Mouse (Mus musculus) bone marrow macrophage, adult 2 months (primary cell): Measurements from ENCODE around the gene Perm1.

Experiments
- CTCF ChIP-seq: IDR thresholded peaks from 2 replicates; pipeline ENCODE4 v1.5.1; 2012; ENCODE audit warnings: low read depth, mild to moderate bottlenecking, low read length, moderate library complexity
- POLR2A ChIP-seq: IDR thresholded peaks from 2 replicates; pipeline ENCODE4 v1.6.1; 2012; ENCODE audit warnings: mild to moderate bottlenecking, low read depth, low read length, borderline replicate concordance

DNA sequence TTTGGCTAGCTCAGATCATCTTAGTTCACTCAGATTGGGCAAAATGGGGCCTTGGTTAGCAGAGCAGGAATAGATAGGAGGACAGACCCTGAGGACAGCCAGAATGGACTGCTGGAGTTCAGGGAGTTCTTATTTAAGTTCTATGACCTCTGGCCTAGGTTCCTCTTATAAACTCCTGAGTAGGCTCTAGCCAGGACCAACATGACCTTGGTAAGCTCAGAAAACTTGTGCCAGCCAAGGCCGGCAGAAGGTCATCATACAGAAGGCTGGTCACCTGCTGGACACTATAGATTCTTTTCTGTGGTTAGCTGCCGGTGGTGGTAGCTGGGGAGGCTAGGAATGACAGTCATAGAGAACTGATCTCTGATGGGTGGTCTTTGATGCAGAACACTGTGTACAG is 528 bp downstream of the Perm1 start:
- TF ChIP-seq CTCF (no peak), POLR2A (no peak)
